ENCODE assay signal across 8 mouse cellular contexts in the genomic region with DNA sequence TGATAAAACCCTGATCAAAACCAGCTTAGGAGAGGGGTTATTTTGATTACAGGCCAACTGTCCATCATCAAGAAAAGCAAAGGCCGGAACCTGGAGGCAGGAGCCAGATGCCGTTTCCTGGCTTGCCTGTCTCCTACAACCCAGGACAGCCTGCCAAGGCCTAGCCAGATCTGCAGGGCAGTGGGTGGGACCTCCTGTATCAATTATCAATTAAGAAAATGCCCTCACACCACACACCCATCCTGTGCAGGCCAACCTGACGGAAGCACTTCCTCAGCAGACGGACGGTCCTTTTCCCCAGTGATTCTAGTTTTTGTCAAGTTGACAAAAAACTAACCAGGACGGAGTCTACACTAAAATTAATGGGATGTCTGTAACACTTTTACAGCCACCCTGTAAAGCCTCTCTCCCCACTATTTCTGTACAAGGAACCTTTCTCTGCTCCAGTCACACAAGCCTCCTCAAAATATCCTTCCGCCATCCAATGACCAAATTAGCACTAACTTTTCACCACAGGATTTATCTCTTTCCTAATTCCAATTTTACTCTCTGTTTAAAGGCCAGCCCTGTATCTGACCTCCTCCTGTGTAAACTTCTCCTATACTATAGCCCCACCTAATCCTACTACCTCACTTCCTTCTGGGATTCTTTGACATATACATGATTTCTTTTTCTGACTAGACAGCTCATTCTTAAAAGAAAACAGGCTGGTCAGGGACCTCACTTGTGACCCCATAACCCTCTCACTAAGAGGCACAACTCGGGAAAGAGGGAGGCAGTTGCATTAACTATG. TPM values are rescaled to one million over a fixed set of nuclear protein-coding genes. Genes with fewer than 3 reads are reported as not detected.
DNase-seq lines count a peak whose midpoint lies in the region; ATAC-seq and TF ChIP-seq lines count a peak whose summit lies in the region.

No protein-coding gene starts in this region.

- peak overlapping the region; percentile 91 for H3K4me3 ChIP-seq in left cerebral cortex, adult 2 months
- no peak overlapping the region for H3K4me3 ChIP-seq in midbrain, embryonic 16.5 days (ENCODE audit: low read depth, low read length)

- intact Hi-C loops in left cerebral cortex, adult 2 months (cut with DNase I): loop anchor here (2.0 to 10.0 kb wide), 2 partner anchors 49 to 569 kb away; a partner anchor contains a TSS

- peaks cover 18% of the 10 kb centered on the region for H3K4me1 ChIP-seq in midbrain, embryonic 16.5 days (ENCODE audit: control insufficient read depth, insufficient read depth, low read length)

- no peak for DNase-seq in left cerebral cortex, adult 2 months (ENCODE audit: extremely low spot score in 1 of 2, low spot score in 2 of 2)
- no peak for DNase-seq in left cerebral cortex, adult 11 months (ENCODE audit: low spot score)
- DNase-seq in heart, adult 9 months (ENCODE audit: low spot score in 2 of 2): peak; percentile 41 to 63
- DNase-seq in kidney, postnatal 36 days: peak; percentile 50 to 68
- no peak for DNase-seq in layer of hippocampus, postnatal 10 days (ENCODE audit: low spot score in 2 of 2)
- no peak for DNase-seq in cerebellum, adult 11 months

- no peak overlapping the region for H3K9ac ChIP-seq in midbrain, embryonic 16.5 days (ENCODE audit: low read depth, low read length)

- peak overlapping the region; percentile 69 for H3K4me2 ChIP-seq in midbrain, embryonic 16.5 days (ENCODE audit: low read length)

- no peak for ATAC-seq in midbrain, embryonic 16.5 days
- ATAC-seq in activated CD4-positive, CD25-positive, alpha-beta regulatory T cell, adult 4 months: no peak

- no peaks in the 10 kb centered on the region for H3K27me3 ChIP-seq in midbrain, embryonic 16.5 days (ENCODE audit: control insufficient read depth, insufficient read depth, low read depth, low read length)

- H3K27ac ChIP-seq in left cerebral cortex, adult 2 months: no peak overlapping the region
- H3K27ac ChIP-seq in midbrain, embryonic 16.5 days (ENCODE audit: low read length): no peak overlapping the region

- H3K9me3 ChIP-seq in midbrain, embryonic 16.5 days (replicated peaks; ENCODE audit: control insufficient read depth, low read length, poor library complexity, severe bottlenecking): no peaks in the 10 kb centered on the region

- 82% methylated on average over 8 of the region's 8 CpGs for WGBS in midbrain, embryonic 16.5 days

- H3K36me3 ChIP-seq in midbrain, embryonic 16.5 days (ENCODE audit: control insufficient read depth, insufficient read depth, low read length): no peaks in the 10 kb centered on the region

- TF ChIP-seq CTCF in left cerebral cortex, adult 2 months (IDR thresholded peaks at IDR 0.05): no peak

RNA-seq across cellular contexts. Expression of a gene that starts 2.1 kb away (rescaled TPM):
- 100 to 1,000 TPM; 102 to 104 TPM for total RNA-seq in left cerebral cortex, adult 2 months (2021)
- polyA plus RNA-seq in midbrain, embryonic 16.5 days (2015; fragmentation: Nextera tagmentation; extraction: Ambion mirVana): 164 and 167 TPM in 2 replicates
- total RNA-seq in layer of hippocampus, postnatal 10 days (2021): 100 to 1,000 TPM; 104 to 109 TPM
- 10 to 100 TPM; 51.2 to 51.6 TPM for polyA plus RNA-seq in activated CD4-positive, CD25-positive, alpha-beta regulatory T cell, adult 4 months (2017; shearing (Covaris generic))

RNA-seq across cellular contexts. Expression of a gene that starts 50.0 kb away (rescaled TPM):
- total RNA-seq in left cerebral cortex, adult 2 months (2021): under 1 TPM; 0.35 to 0.97 TPM
- polyA plus RNA-seq in midbrain, embryonic 16.5 days (2015; fragmentation: Nextera tagmentation; extraction: Ambion mirVana): 2.0 and 2.9 TPM in 2 replicates
- 1 to 10 TPM; 2.7 to 4.2 TPM for total RNA-seq in layer of hippocampus, postnatal 10 days (2021)
- polyA plus RNA-seq in activated CD4-positive, CD25-positive, alpha-beta regulatory T cell, adult 4 months (2017; shearing (Covaris generic)): 10 to 100 TPM; 15.6 to 23.1 TPM

RNA-seq across cellular contexts. Expression of a gene that starts 52.5 kb away (rescaled TPM):
- 100 to 1,000 TPM; 137 to 143 TPM for total RNA-seq in left cerebral cortex, adult 2 months (2021)
- 160 and 162 TPM in 2 replicates for polyA plus RNA-seq in midbrain, embryonic 16.5 days (2015; fragmentation: Nextera tagmentation; extraction: Ambion mirVana)
- 100 to 1,000 TPM; 153 TPM for total RNA-seq in layer of hippocampus, postnatal 10 days (2021)
- 100 to 1,000 TPM; 117 to 142 TPM for polyA plus RNA-seq in activated CD4-positive, CD25-positive, alpha-beta regulatory T cell, adult 4 months (2017; shearing (Covaris generic))

Comparison
In these comparisons a context has a peak if more than half of its experiments do, and no peak if none do; other contexts are left out.
1. DNase-seq: peak in heart, adult 9 months (2 of 2) and kidney, postnatal 36 days (2 of 2); none in left cerebral cortex, adult 2 months (0 of 2), left cerebral cortex, adult 11 months (single experiment), layer of hippocampus, postnatal 10 days (0 of 2) and cerebellum, adult 11 months (single experiment).